ENCODE assay signal across 18 mouse cellular contexts in genomic region chr13:9333187-9333586, GRCm38 (mm10).
"Had no signal": no experiment of that assay in that cellular context is flagged by ENCODE, and none has a peak within 500 bp of the region (broad histone marks: within the 10 kb centered on the region; RNA-seq: fewer than 3 reads in every experiment).

No protein-coding gene starts in this region.

- H3K9ac ChIP-seq: lung, embryonic 14.5 days; midbrain, embryonic 12.5 days; neural tube, embryonic 13.5 days; neural tube, embryonic 15.5 days had no signal

- H3K27me3 ChIP-seq: midbrain, embryonic 12.5 days; neural tube, embryonic 13.5 days; neural tube, embryonic 15.5 days had no signal

- H3K27ac ChIP-seq: midbrain, embryonic 10.5 days; midbrain, embryonic 12.5 days; neural tube, embryonic 13.5 days; neural tube, embryonic 15.5 days had no signal

- H3K9me3 ChIP-seq: midbrain, embryonic 10.5 days; midbrain, embryonic 12.5 days; neural tube, embryonic 13.5 days; neural tube, embryonic 15.5 days had no signal

- H3K4me3 ChIP-seq: midbrain, embryonic 10.5 days; midbrain, embryonic 12.5 days; myocyte; neural tube, embryonic 13.5 days; neural tube, embryonic 15.5 days had no signal

- ATAC-seq: midbrain, embryonic 16.5 days had no signal

- H3K36me3 ChIP-seq: midbrain, embryonic 10.5 days; midbrain, embryonic 12.5 days; neural tube, embryonic 13.5 days; neural tube, embryonic 15.5 days had no signal

- H3K4me2 ChIP-seq: lung, embryonic 14.5 days; midbrain, embryonic 12.5 days; neural tube, embryonic 13.5 days; neural tube, embryonic 15.5 days had no signal

- DNase-seq: lung, adult 18-20 months; lung, embryonic 14.5 days; lung, postnatal 4 days; midbrain, embryonic 14.5 days; retina, postnatal 1 day; right cerebral cortex, adult 18-20 months; right cerebral cortex, postnatal 25 days; right cerebral cortex, postnatal 4 days; spleen, adult 18-20 months; thymus, adult 2 months; thymus, postnatal 25 days; thymus, postnatal 4 days had no signal
